Mouse (Mus musculus): Measurements from ENCODE around the gene Tet3.

Tet3 gene

GRCm38 (mm10) chr6:83326761-83327160 lies 132.1 kb downstream of the Tet3 start:
- DNase-seq (ENCODE audit: low read depth, low spot score), result no peak

- no peak for DNase-seq (ENCODE audit: low read depth, low spot score)
Measured at GRCm38 (mm10) chr6:83326394-83326736, 132.5 kb downstream of the Tet3 start.

- peak; percentile 97 for DNase-seq (ENCODE audit: low read depth, low spot score)
Measured at GRCm38 (mm10) chr6:83325525-83326393, 133.1 kb downstream of the Tet3 start, which contains the start of the genes Mthfd2 and Mob1a. Mthfd2 (minus strand) TSS chr6:83325908. Mob1a (plus strand) TSS chr6:83326016.

DNA sequence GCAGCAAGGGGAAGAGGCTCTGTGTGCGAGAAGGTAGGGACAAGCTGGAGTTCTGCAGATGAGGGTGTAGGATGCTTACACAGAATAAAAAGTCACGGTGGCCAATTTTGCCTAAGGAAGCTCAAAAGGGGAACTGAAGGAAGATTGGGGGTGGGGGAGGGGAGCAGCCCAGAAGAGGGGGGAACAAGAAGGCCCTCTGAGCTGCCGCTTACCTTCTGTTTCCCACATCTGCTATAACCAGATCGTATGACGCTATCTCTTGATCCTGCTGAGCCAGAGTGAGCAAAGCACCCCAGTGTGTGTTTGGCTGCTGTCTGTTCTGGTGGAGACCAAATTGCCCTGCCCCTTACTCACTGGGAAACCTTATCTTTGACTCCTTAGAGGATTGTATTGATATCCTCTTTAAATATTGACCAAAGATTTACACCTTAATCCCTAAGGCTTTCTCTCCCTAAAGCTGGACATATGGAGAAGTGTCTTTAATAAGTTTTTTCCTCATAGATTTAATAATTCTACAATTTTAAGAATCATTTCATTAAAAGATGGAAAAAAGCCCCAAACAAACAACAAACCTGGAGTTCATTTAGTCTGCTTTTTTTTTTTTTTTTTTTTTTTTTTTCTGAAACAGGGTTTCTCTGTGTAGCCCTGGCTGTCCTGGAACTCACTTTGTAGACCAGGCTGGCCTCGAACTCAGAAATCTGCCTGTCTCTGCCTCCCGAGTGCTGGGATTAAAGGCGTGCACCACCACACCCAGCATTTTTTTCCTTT lies 135.0 kb downstream of the Tet3 start:
- no peak for DNase-seq (ENCODE audit: low read depth, low spot score)

DNA sequence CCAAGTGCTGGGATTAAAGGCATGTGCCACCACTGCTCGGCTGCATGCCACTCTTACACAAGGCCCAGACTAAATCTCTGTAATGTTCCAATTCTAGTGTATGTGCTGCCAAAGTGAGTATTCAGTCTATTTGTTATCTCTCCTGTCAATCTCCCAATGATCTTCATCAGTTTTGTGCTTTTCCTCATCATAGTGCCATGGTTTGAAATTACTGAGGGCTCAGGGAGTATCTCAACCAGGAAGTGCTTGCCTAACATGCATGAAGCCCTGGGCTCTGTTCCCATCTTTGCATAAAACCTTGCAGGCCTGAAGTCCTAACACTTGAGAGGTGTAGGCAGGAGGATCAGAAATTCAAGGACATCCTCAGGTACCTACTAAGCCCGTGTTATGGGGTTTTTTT lies 136.1 kb downstream of the Tet3 start:
- no peak for DNase-seq (ENCODE audit: low read depth, low spot score)

DNA sequence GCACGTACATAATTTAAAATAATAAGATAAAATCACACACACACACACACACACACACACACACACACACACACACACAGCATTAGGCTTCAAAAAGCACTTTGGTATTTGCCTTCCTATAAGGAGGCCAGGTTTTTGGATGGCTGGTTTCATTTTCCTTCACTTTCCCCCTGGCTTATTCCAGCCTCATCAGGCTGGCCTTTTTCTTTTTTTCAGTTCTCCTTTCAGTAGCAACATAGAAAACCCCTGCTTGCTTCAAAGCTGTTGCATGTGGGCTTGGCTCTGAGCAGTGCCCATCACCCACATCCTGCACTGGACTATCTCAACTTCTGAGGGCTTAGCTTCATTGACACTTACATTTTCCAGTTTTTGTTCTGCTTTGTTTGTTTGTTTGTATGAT lies 137.0 kb downstream of the Tet3 start:
- DNase-seq (ENCODE audit: low read depth, low spot score), result no peak

GRCm38 (mm10) chr6:83317108-83317741 lies 141.7 kb downstream of the Tet3 start:
- peak; percentile 96 for DNase-seq (ENCODE audit: low read depth, low spot score)

GRCm38 (mm10) chr6:83316022-83316421 lies 142.9 kb downstream of the Tet3 start:
- DNase-seq (ENCODE audit: low read depth, low spot score), result peak; percentile 33

- DNase-seq (ENCODE audit: low read depth, low spot score), result no peak
Measured at GRCm38 (mm10) chr6:83315293-83315692, 143.6 kb downstream of the Tet3 start.

DNA sequence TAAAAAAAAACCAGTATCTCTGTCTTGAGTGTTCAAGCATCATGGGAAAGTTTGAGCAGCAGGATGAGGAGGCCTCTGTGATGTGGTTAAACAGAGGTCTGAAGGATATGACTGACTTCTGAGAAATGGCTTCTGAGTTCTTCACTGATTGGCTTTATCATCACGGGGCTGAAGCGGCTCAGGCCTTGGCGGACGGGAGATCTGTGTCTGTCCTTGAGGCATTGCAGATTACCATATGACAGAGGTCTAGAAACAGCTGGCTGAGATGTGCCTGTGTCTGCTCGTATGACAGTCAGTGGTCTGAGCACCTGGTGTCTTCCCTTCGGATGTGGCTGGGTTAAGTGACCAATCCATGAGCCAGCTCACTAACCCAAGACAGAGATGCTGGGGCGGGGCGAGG lies 146.4 kb downstream of the Tet3 start:
- DNase-seq (ENCODE audit: low read depth, low spot score), result no peak

Measured in R1 (cell line).